ENCODE assay signal across 8 mouse cellular contexts in the genomic region with DNA sequence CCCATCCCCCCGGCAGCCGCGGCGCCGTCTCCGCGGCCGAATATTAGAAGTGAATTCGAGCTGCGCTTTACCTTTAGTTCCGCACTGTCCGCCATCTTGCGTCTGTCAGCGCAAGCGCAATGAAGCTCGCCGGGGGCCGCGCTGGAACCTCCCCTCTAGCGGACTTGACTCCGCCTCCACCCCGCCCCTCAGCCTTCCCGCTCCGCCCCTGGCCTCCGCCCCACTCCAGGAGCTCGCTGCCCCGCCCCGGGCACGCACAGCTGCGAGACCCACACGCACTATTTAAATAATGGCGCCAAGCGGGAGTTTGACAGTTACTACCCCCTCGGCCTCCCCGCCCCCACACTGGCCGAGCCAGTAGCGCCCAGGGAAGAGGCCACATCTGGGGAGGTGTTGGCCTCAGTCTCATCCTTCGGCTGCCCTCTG. TPM values are rescaled to one million over a fixed set of nuclear protein-coding genes. Genes with fewer than 3 reads are reported as not detected.
DNase-seq lines count a peak whose midpoint lies in the region; ATAC-seq and TF ChIP-seq lines count a peak whose summit lies in the region.

No protein-coding gene starts in this region.

- no peaks in the 10 kb centered on the region for H3K9me3 ChIP-seq in E14TG2a.4 (ENCODE audit: low read length)
- no peaks in the 10 kb centered on the region for H3K9me3 ChIP-seq in forebrain, embryonic 12.5 days
- no peaks in the 10 kb centered on the region for H3K9me3 ChIP-seq in heart, postnatal 0 days (replicated peaks; ENCODE audit: control insufficient read depth, low read length)
- H3K9me3 ChIP-seq in liver, embryonic 16.5 days (replicated peaks; ENCODE audit: control insufficient read depth, low read length): no peaks in the 10 kb centered on the region
- no peaks in the 10 kb centered on the region for H3K9me3 ChIP-seq in neural tube, embryonic 13.5 days

- TF ChIP-seq CTCF in E14TG2a.4 (conservative IDR thresholded peaks at IDR 0.05; ENCODE audit: low read length): no peak
- TF ChIP-seq CTCF in heart, postnatal 0 days (IDR thresholded peaks at IDR 0.05; ENCODE audit: low read depth): no peak
- no peak for TF ChIP-seq CTCF in testis, adult 2 months (IDR thresholded peaks at IDR 0.05; ENCODE audit: control insufficient read depth, insufficient read depth, insufficient replicate concordance, low read depth, low read length)

- peak overlapping the region; percentile 98 for H3K27ac ChIP-seq in forebrain, embryonic 12.5 days
- peak overlapping the region; percentile 98 for H3K27ac ChIP-seq in heart, postnatal 0 days (ENCODE audit: low read depth)
- H3K27ac ChIP-seq in liver, embryonic 16.5 days (ENCODE audit: low read length): peak overlapping the region; percentile 93
- peak overlapping the region; percentile 98 for H3K27ac ChIP-seq in neural tube, embryonic 13.5 days (replicated peaks)
- peak overlapping the region; percentile 94 for H3K27ac ChIP-seq in testis, adult 2 months (ENCODE audit: control insufficient read depth, insufficient read depth, low read depth, low read length)

- TF ChIP-seq EP300 in heart, postnatal 0 days (IDR thresholded peaks at IDR 0.05; ENCODE audit: low read depth): peak; percentile 45; the same call in 1 of the 2 replicates

- peaks cover 14% of the 10 kb centered on the region for H3K4me1 ChIP-seq in E14TG2a.4 (replicated peaks; ENCODE audit: low read depth, low read length)
- peaks cover 20% of the 10 kb centered on the region for H3K4me1 ChIP-seq in forebrain, embryonic 12.5 days
- peaks cover 19% of the 10 kb centered on the region for H3K4me1 ChIP-seq in heart, postnatal 0 days (ENCODE audit: control insufficient read depth, insufficient read depth)
- peaks cover 16% of the 10 kb centered on the region for H3K4me1 ChIP-seq in liver, embryonic 16.5 days (ENCODE audit: control insufficient read depth, low read depth, low read length)
- H3K4me1 ChIP-seq in neural tube, embryonic 13.5 days (replicated peaks): peaks cover 35% of the 10 kb centered on the region
- H3K4me1 ChIP-seq in testis, adult 2 months (ENCODE audit: control insufficient read depth, insufficient read depth, low read length): peaks cover 8% of the 10 kb centered on the region; the same call in 1 of the 2 replicates

- no peaks in the 10 kb centered on the region for H3K36me3 ChIP-seq in E14TG2a.4 (ENCODE audit: insufficient read depth, low read length)
- no peaks in the 10 kb centered on the region for H3K36me3 ChIP-seq in forebrain, embryonic 12.5 days (replicated peaks)
- H3K36me3 ChIP-seq in heart, postnatal 0 days (replicated peaks; ENCODE audit: control insufficient read depth, insufficient read depth, low read length): no peaks in the 10 kb centered on the region
- no peaks in the 10 kb centered on the region for H3K36me3 ChIP-seq in liver, embryonic 16.5 days (ENCODE audit: control insufficient read depth, insufficient read depth)
- H3K36me3 ChIP-seq in neural tube, embryonic 13.5 days: no peaks in the 10 kb centered on the region
- H3K36me3 ChIP-seq in testis, adult 2 months (ENCODE audit: control insufficient read depth, insufficient read depth, low read length): no peaks in the 10 kb centered on the region

- TF ChIP-seq POLR2A in testis, adult 2 months (IDR thresholded peaks at IDR 0.05; ENCODE audit: control insufficient read depth, low read depth, low read length): peak; percentile 84

- peaks cover 5% of the 10 kb centered on the region for H3K27me3 ChIP-seq in E14TG2a.4 (ENCODE audit: insufficient read depth, low read length)
- H3K27me3 ChIP-seq in forebrain, embryonic 12.5 days: 0 out of 2 replicates have a peak, but pooled peaks cover 5% of the 10 kb centered on the region
- H3K27me3 ChIP-seq in heart, postnatal 0 days (ENCODE audit: control insufficient read depth, insufficient read depth, low read length): no peaks in the 10 kb centered on the region
- H3K27me3 ChIP-seq in liver, embryonic 16.5 days (ENCODE audit: control insufficient read depth, insufficient read depth, low read depth, low read length): no peaks in the 10 kb centered on the region
- no peaks in the 10 kb centered on the region for H3K27me3 ChIP-seq in neural tube, embryonic 13.5 days
- H3K27me3 ChIP-seq in testis, adult 2 months (ENCODE audit: control insufficient read depth, insufficient read depth, low read length): no peaks in the 10 kb centered on the region

- H3K4me2 ChIP-seq in forebrain, embryonic 12.5 days: peak overlapping the region; percentile 90
- peak overlapping the region; percentile 93 for H3K4me2 ChIP-seq in heart, postnatal 0 days (ENCODE audit: low read depth, low read length)
- H3K4me2 ChIP-seq in liver, embryonic 16.5 days (ENCODE audit: low read depth, low read length): peak overlapping the region; percentile 94
- H3K4me2 ChIP-seq in neural tube, embryonic 13.5 days: peak overlapping the region; percentile 80

- under 1% methylated on average over 38 of the region's 38 CpGs for WGBS in forebrain, embryonic 12.5 days
- 1% methylated on average over 33 of the region's 38 CpGs for WGBS in heart, postnatal 0 days
- under 1% methylated on average over 38 of the region's 38 CpGs for WGBS in liver, embryonic 16.5 days (ENCODE audit: insufficient replicate concordance)
- under 1% methylated on average over 38 of the region's 38 CpGs for WGBS in neural tube, embryonic 13.5 days

- H3K9ac ChIP-seq in forebrain, embryonic 12.5 days: peak overlapping the region; percentile 88
- H3K9ac ChIP-seq in heart, postnatal 0 days (replicated peaks; ENCODE audit: low read depth, low read length): peak overlapping the region; percentile 97
- H3K9ac ChIP-seq in liver, embryonic 16.5 days (ENCODE audit: low read depth, low read length): peak overlapping the region; percentile 99
- H3K9ac ChIP-seq in neural tube, embryonic 13.5 days: peak overlapping the region; percentile 92

- DNase-seq in c-Kit-positive CD71-positive TER-119-positive erythroid progenitor cells, embryonic 14.5 days (ENCODE audit: low spot score): peak; percentile 95
- DNase-seq in heart, postnatal 0 days (ENCODE audit: low spot score): peak; percentile 95
- DNase-seq in kidney, postnatal 4 days: peak; percentile 99

- peak overlapping the region; percentile 97 for H3K4me3 ChIP-seq in E14TG2a.4 (replicated peaks; ENCODE audit: low read length)
- peak overlapping the region; percentile 93 for H3K4me3 ChIP-seq in forebrain, embryonic 12.5 days (replicated peaks)
- H3K4me3 ChIP-seq in heart, postnatal 0 days (ENCODE audit: low read depth, low read length): peak overlapping the region; percentile 100
- peak overlapping the region; percentile 100 for H3K4me3 ChIP-seq in liver, embryonic 16.5 days (ENCODE audit: low read depth, low read length)
- peak overlapping the region; percentile 96 for H3K4me3 ChIP-seq in neural tube, embryonic 13.5 days
- peak overlapping the region; percentile 97 for H3K4me3 ChIP-seq in testis, adult 2 months (ENCODE audit: control insufficient read depth, low read depth, low read length)

- peak; percentile 96 for ATAC-seq in forebrain, embryonic 12.5 days (ENCODE audit: low FRiP score)
- ATAC-seq in heart, postnatal 0 days (ENCODE audit: insufficient read depth, low read depth): peak; percentile 98
- peak; percentile 97 for ATAC-seq in liver, embryonic 16.5 days (ENCODE audit: low read depth)
- ATAC-seq in neural tube, embryonic 13.5 days (ENCODE audit: low read depth): peak; percentile 96

RNA-seq across cellular contexts. Expression of a gene that starts 6.9 kb away (rescaled TPM):
- 63.2 and 67.9 TPM in 2 replicates for polyA plus RNA-seq in forebrain, embryonic 12.5 days (2016; fragmentation: Nextera tagmentation; extraction: Ambion mirVana)
- 13.2 and 20.5 TPM in 2 replicates for total RNA-seq in heart, postnatal 0 days (2014; rRNA removed; ENCODE audit: low replicate concordance)
- 25.1 and 26.5 TPM in 2 replicates for polyA plus RNA-seq in heart, postnatal 0 days (2015; fragmentation: Nextera tagmentation; extraction: Ambion mirVana)
- polyA plus RNA-seq in liver, embryonic 16.5 days (2015; fragmentation: Nextera tagmentation; extraction: Ambion mirVana): 27.0 and 28.5 TPM in 2 replicates
- 53.1 and 59.3 TPM in 2 replicates for polyA plus RNA-seq in neural tube, embryonic 13.5 days (2015; fragmentation: Nextera tagmentation; extraction: Ambion mirVana)
- polyA plus RNA-seq in testis, adult 2 months (2012; rRNA removed): 215 and 280 TPM in 2 replicates

Comparison
In these comparisons a context has a peak if more than half of its experiments do, and no peak if none do; other contexts are left out.
1. Peak in every context shown above with its lines: DNase-seq, ATAC-seq, H3K4me3 ChIP-seq and H3K27ac ChIP-seq.